Mouse (Mus musculus) thymus, adult 18-20 months (tissue): Measurements from ENCODE around the gene Nrxn3.

ENCODE experiments used
- DNase-seq, 2 experiments: peaks; one replicate each; pipeline ENCODE4 v3.0.0; 2022; ENCODE audit warnings: mixed read lengths in 2 of 2

Gene Nrxn3

DNA sequence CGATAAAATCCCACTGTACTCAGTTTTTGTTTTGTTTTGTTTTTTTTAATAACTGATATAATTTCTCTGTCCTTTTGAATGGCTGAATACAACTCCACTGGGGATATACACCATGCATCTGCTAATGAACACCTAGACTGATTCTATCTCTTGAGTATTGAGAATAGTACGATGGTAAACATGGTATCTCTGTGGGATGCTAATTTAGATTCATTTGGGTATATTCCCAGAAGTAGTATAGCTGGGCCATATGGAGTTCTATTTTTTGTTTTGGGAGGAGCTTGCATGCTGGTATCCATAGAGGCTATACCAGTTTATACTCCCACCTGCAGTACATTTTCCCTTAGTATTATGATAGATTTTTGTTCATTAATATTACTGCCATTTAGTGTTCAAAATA, 217.0 kb downstream of the Nrxn3 start:
- no peak for DNase-seq

- DNase-seq = no peak
Observed at GRCm38 (mm10) chr12:88944967-88945366, 222.3 kb downstream of the Nrxn3 start.

DNA sequence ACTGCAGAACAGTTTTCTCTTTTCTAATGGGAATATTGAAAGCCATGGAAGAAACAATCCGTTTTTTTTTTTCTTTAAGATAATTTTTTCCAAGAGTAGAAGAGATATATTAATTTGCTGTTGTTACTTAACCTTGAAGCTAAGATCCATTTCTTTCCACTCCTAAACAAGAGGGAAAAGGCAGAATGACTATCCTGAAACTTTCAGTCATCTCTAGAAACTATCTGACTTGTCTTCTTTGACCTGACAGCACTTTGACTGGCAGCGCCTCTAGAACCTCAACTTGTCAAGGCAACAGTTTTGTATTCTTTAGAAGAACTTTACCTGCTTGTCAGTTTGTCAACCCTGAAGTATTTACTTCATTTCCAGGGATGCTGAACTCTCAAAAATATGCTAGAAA, 227.2 kb downstream of the Nrxn3 start:
- DNase-seq = no peak

DNA sequence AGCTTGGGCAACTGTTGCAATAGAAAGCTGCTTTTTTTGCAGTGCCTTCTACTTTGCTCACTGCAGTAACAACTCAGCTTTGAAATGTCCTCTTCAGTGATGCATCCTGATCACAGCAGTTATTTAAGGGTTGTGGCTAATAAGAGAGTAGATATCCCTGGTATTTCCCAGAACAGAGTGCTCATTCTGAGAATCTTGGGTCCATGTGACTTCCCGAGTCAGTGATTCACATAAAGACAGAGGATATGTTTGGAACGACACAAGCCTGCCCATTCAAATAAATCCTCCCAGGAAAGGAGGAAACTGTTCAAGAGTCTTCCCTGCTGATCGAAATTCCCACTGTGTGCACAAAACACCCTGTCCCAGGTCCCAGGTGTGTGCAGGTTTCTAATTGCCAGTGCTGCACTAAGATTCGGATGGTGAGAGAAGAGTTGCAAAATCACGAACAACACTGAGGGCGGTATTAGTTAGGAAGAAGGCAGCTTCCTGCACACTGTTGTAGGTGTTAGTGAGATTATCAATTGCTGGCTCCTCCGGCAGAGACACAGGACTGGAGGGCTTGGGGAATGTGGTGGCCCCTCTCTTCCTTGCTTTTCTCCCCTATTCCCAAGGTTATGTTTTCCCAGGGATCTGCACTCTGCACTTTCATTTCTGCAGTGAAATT, 230.4 kb downstream of the Nrxn3 start:
- DNase-seq = no peak

GRCm38 (mm10) chr12:88953801-88954200, 231.1 kb downstream of the Nrxn3 start:
- DNase-seq = no peak

DNA sequence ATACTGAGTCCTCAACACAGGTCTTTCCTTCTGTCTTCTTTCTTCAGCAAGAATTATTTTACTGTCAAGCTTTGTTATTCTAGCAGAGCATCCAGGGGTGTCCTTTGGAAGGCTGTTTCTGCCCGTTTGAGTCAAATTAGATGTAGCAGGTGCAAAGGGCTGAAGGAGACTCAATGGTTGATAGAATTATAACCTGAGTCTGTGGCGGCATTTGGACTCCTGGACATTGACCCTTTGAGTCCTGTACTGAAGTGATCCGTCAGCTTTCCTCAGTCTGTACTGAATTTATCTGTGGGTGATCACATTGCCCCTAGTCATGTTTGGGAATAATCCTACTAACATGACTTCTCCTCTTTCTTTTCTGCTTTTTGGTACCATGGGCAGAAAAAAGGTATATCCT, 234.8 kb downstream of the Nrxn3 start:
- no peak for DNase-seq

DNA sequence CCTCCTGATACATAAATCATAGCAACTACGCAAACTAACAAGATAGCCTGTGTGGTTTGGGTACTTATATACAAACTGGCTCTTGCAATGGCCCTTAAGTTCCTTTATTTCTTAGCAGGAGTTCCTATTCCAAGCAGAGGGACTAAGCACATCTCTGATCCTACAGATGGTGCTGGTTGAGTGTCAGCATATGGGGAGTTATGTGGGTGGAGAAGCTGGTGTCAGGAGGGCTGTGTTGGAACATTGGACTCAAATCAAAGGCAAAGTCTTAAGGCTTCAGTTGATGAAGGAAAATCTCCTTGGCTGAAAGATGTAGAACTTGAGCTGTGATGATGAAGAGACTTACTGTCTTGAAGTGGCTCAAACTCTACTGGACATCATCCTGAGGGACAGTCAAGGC, 238.1 kb downstream of the Nrxn3 start:
- no peak for DNase-seq

DNA sequence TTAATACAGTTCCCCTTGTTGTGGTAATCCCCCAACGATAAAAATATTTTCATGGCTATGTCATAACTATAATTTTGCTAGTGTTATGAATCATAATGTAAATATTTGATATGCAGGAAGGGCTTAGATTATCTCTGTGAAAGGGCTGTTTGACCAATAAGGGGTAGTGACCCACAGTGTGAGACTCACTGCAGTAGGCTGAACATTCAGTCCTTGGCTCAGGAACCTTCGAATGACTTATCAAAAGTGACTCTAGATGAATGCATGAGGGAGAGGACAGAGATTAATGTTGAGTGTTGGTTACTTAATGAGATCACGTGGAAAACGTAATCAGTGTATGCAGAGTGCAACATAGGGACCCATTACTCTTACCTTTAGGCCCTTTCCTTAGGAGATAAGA, 243.7 kb downstream of the Nrxn3 start:
- DNase-seq = no peak

- DNase-seq = no peak
Observed at GRCm38 (mm10) chr12:88976621-88977020, 253.9 kb downstream of the Nrxn3 start.

GRCm38 (mm10) chr12:88983688-88984330, 261.1 kb downstream of the Nrxn3 start:
- no peak for DNase-seq

GRCm38 (mm10) chr12:88984375-88984774, 261.7 kb downstream of the Nrxn3 start:
- no peak for DNase-seq

DNA sequence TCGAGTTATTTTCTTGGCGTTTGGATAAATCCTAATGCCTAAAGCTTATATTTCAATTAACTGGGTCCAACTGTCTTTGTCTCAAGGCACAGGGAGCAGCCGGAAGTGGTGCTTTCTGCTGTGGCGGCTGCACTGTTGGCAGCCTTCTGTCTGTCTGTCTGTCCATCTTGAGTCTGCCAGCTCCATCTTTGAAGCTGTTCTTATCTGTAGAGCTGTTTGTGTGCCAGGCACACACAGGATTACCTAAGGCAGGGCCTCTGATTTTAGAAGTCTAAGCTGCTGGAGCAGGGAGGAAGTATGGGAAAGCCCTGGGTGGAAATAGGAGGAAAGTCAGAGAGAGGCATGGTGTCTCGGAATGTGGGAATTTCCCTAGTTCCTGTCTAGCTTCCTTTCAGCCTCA, 262.1 kb downstream of the Nrxn3 start:
- DNase-seq = no peak

DNA sequence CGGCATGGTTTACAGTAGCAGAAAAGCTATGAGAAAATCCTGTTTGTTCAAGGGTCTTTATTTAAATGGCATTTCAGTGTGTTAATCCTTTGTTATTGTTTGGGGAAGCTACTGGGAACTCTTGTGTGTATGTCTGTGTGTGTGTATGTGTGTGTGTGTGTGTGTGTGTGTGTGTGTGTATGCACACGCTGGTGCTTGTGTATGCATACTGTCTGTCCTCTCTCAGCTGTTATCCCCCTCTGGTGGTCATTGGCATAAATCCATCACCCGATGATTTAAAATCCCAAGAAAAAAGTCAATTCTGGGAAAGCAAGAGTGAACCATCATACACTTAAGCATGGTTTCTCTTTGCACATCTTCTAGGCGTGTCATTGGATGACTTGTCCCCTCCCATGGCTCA, 264.4 kb downstream of the Nrxn3 start:
- DNase-seq = no peak

DNA sequence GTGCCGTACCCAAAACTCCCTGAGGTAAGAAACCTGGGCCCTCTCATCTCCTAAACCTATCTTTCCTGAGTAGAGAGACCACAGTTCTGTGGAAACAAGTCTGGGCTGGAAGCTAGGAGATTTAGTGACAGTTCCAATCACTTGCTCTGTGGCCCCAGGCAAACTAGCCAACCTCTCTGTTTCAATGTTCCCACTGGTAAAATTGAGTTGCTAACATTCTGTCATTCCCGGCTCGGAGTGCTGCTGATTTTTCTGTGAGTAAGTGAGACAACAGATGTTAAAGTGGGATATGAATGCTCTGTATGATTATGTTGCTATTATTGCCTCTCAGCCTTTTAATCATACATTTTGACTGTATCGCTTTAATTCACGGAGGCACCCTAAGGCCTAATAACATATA, 268.1 kb downstream of the Nrxn3 start:
- DNase-seq = no peak

GRCm38 (mm10) chr12:88992141-88992540, 269.5 kb downstream of the Nrxn3 start:
- no peak for DNase-seq

- no peak for DNase-seq
Observed at GRCm38 (mm10) chr12:88993788-88994187, 271.1 kb downstream of the Nrxn3 start.

GRCm38 (mm10) chr12:89016436-89016835, 293.8 kb downstream of the Nrxn3 start:
- no peak for DNase-seq

DNA sequence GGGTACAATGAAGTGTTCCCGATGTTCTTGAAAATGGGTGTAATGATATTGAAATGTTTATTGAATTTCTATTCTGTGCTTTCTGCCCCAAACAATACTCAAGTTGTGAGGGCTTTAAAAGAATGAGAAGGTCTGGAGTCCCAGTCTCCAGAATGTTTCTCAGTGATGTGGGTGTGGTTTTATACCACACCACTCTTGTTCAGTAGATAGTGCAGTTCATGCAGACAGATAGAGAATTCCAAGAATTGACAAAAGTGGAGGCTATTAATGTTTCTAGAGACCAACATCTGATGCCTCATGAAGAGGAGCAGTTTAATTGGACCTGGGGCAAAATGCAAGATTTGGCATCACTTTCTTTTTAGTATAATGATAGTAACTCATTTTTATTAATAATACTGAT, 302.5 kb downstream of the Nrxn3 start:
- DNase-seq = no peak

DNA sequence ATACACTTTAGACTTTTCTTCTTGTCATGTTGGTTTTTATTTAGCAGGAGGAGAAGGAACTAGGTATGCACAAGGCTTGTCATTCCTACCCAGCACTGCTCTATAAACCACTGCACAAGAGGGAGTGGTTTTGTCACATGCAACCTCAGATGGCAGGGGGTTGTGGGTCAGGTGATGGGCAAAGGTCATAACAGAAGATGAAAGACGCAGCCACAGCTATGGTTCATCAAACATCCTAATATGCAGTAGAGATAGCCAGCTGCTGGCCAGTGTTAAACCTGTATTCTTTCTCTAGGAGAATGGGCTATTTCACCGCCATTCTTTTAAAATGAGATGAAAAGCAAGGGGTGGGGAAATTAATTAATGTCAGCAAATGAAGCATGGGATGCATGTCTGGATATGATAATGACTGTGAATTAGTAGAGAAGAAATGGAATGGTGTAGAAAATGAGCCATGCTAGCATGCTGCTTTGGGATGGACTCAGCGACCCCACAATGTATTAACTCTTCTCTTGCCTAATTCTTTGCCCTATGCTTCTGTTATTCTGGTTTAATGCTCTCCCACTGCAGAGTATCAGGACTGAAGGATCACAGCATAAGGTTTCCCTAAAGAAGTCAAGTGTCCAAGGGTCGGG, 313.4 kb downstream of the Nrxn3 start:
- DNase-seq = no peak

- DNase-seq = no peak
Observed at GRCm38 (mm10) chr12:89040151-89040550, 317.5 kb downstream of the Nrxn3 start.

DNA sequence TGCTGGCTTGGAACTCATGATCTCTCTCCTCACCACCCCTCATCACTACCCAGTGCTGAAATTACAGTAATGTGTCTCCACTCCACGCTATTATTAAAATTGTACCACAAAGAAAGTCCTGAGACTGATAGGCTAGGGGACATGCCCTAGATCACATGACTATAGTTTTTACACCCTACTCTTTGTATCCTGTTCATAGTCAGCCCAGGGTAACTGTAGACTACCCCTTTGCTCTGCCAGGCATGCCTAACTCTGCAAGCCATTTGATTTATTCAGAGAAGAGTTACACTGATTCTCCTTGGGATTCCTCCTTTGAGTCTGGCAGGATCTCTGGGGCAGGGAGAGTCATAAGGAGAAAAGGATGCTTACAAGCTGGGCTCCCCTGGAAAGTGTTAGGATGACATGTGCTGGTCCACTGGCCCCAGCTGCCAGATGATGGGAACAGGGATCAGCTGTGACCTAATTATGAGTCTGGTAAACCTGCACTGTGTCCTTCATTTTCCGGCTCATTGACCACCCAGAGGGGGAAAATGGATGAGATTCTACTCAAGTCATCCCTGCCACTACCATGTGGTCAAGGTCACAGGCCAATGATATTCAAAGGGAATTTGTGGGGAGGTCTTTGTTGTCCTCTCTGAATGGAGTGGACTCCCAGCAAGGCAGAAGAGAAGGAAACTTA, 318.9 kb downstream of the Nrxn3 start:
- no peak for DNase-seq

- no peak for DNase-seq
Observed at GRCm38 (mm10) chr12:89049279-89049678, 326.6 kb downstream of the Nrxn3 start.

GRCm38 (mm10) chr12:89049686-89050085, 327.0 kb downstream of the Nrxn3 start:
- no peak for DNase-seq

- no peak for DNase-seq
Observed at GRCm38 (mm10) chr12:89072436-89072835, 349.8 kb downstream of the Nrxn3 start.
